Mouse (Mus musculus) ZHBTc4 (cell line): ENCODE results near the gene Olfr854.

Source experiments
- DNase-seq: peaks from one replicate; pipeline ENCODE4 v3.0.0-alpha.2; 2011; ENCODE audit warnings: low read depth, low spot score

Gene Olfr854

GRCm38 (mm10) chr9:19567282-19567681 is at the start of gene Olfr854:
Gene Olfr854, minus strand, starts transcription at chr9:19567382.
- DNase-seq: no peak

- DNase-seq: no peak
These were observed 15.1 kb upstream of the Olfr854 start, which contains the start of gene Olfr855 for GRCm38 (mm10) chr9:19582317-19582716. Gene Olfr855, plus strand, starts transcription at chr9:19582617.

GRCm38 (mm10) chr9:19540976-19541375 is 26.2 kb downstream of the Olfr854 start, which contains the start of gene Olfr853:
Gene Olfr853, minus strand, starts transcription at chr9:19541076.
- DNase-seq: no peak
